Mouse (Mus musculus): ENCODE results near the gene Epb41l4b. TPM values are rescaled to one million over a fixed set of nuclear protein-coding genes. Genes with fewer than 3 reads are reported as not detected.

Epb41l4b gene
- polyA plus RNA-seq, 1 experiment from 2014 or later, result 0.92 TPM

GRCm38 (mm10) chr4:57119976-57120375 is 23.3 kb downstream of the Epb41l4b start:
- Histone ChIP-seq H3K36me3 (no peaks in the 10 kb centered on the region), H3K9me3 (no peaks in the 10 kb centered on the region), H3K4me1 (replicated peaks) (peaks cover 20% of the 10 kb centered on the region), H3K4me3 (no peak overlapping the region), H3K27ac (no peak overlapping the region), H3K27me3 (ENCODE audit: insufficient read depth, poor library complexity, severe bottlenecking) (no peaks in the 10 kb centered on the region)
- 87% methylated on average over 6 of the region's 6 CpGs for WGBS
- no peak for DNase-seq (ENCODE audit: low spot score)

DNA sequence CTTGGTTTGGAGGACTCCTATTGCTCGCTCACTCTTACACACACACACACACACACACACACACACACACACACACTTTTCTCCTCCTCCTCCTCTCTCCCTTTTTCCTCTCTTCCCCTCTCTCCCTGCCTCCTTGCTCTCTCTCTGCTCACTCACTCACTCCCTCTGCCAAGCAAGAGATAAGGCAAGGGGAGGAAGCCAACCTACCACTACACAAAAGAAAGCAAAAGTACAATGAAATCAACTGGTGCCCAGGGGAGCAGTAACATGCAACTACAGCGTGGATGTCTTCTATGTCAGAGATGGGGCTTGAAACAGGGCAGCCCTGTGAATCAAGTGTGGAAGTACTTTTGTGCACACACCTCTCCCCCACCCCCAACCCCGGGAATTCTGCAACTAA is 24.4 kb downstream of the Epb41l4b start:
- H3K27me3 ChIP-seq (ENCODE audit: insufficient read depth, poor library complexity, severe bottlenecking), result no peaks in the 10 kb centered on the region
- H3K9me3 ChIP-seq, result no peaks in the 10 kb centered on the region
- H3K27ac ChIP-seq, result no peak overlapping the region
- no peak overlapping the region for H3K4me3 ChIP-seq
- H3K4me1 ChIP-seq (replicated peaks), result peaks cover 20% of the 10 kb centered on the region
- DNase-seq (ENCODE audit: low spot score), result no peak
- no peaks in the 10 kb centered on the region for H3K36me3 ChIP-seq
- 86% methylated on average over 3 of the region's 3 CpGs for WGBS

DNA sequence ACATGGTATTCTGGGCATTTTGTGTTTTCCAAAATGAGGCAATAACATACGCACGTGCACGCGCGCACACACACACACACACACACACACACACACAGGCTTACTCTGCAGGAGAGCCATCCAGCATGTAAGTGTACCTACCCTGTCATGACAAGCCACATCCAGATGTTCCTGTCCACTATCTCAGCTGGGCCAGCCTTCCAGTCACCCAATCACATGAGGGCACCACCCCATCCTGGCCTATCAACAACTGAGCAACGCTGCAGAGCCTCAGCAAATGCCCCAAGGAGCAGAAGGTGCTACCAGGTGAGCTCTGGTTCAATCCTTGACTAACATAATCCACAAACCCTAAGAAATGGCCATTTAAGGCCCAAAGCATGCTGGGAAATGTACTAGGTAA is 27.0 kb downstream of the Epb41l4b start:
- H3K27ac ChIP-seq, result no peak overlapping the region
- DNase-seq (ENCODE audit: low spot score), result no peak
- no peaks in the 10 kb centered on the region for H3K9me3 ChIP-seq
- no peaks in the 10 kb centered on the region for H3K27me3 ChIP-seq (ENCODE audit: insufficient read depth, poor library complexity, severe bottlenecking)
- H3K4me1 ChIP-seq (replicated peaks), result peaks cover 15% of the 10 kb centered on the region
- 92% methylated on average over 6 of the region's 6 CpGs for WGBS
- H3K4me3 ChIP-seq, result no peak overlapping the region
- H3K36me3 ChIP-seq, result no peaks in the 10 kb centered on the region

GRCm38 (mm10) chr4:57114617-57115592 is 28.3 kb downstream of the Epb41l4b start:
- no peak overlapping the region for H3K4me3 ChIP-seq
- no peaks in the 10 kb centered on the region for H3K27me3 ChIP-seq (ENCODE audit: insufficient read depth, poor library complexity, severe bottlenecking)
- H3K27ac ChIP-seq, result no peak overlapping the region
- DNase-seq (ENCODE audit: low spot score), result no peak
- H3K9me3 ChIP-seq, result no peaks in the 10 kb centered on the region
- no peaks in the 10 kb centered on the region for H3K36me3 ChIP-seq
- peaks cover 10% of the 10 kb centered on the region for H3K4me1 ChIP-seq (replicated peaks)
- 78% methylated on average over 19 of the region's 19 CpGs for WGBS

- Histone ChIP-seq H3K27ac (no peak overlapping the region), H3K27me3 (ENCODE audit: insufficient read depth, poor library complexity, severe bottlenecking) (no peaks in the 10 kb centered on the region), H3K36me3 (no peaks in the 10 kb centered on the region), H3K4me1 (replicated peaks) (peaks cover 7% of the 10 kb centered on the region), H3K4me3 (no peak overlapping the region), H3K9me3 (no peaks in the 10 kb centered on the region)
- WGBS, result 75% methylated on average over 7 of the region's 7 CpGs
- no peak for DNase-seq (ENCODE audit: low spot score)
Measured at GRCm38 (mm10) chr4:57113472-57114216, 29.6 kb downstream of the Epb41l4b start.

DNA sequence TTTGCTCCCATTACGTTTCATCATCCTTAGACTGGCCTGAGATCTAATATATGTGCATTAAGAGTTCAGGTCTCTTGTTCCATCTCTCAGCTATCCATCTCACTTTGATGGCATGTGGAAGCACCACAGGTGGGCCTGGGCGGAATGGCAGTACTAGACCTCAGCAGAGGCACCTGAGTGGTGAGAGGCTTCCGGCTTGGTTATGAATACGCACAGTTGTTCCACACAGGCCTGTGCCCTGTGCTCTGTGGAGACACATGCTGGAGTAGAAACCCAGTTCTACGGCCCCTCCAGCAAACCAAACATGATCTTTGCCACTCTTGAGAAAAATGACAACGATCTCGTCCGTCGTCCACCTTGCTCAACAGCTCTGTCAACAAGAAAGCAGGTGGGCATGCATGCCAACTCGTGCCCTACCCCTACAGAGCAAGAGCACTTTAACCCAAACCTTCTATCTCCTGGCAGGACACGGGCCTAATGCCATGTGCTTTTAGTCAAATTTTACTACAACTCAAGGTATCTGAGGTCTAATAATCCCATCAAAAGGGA is 31.2 kb downstream of the Epb41l4b start:
- Histone ChIP-seq H3K36me3 (no peaks in the 10 kb centered on the region), H3K4me1 (replicated peaks) (peaks cover 7% of the 10 kb centered on the region), H3K9me3 (no peaks in the 10 kb centered on the region), H3K27ac (no peak overlapping the region), H3K27me3 (ENCODE audit: insufficient read depth, poor library complexity, severe bottlenecking) (no peaks in the 10 kb centered on the region), H3K4me3 (no peak overlapping the region)
- 89% methylated on average over 11 of the region's 11 CpGs for WGBS
- no peak for DNase-seq (ENCODE audit: low spot score)

GRCm38 (mm10) chr4:57111411-57111810 is 31.8 kb downstream of the Epb41l4b start:
- Histone ChIP-seq H3K4me1 (replicated peaks) (peaks cover 7% of the 10 kb centered on the region), H3K27ac (no peak overlapping the region), H3K36me3 (no peaks in the 10 kb centered on the region), H3K4me3 (no peak overlapping the region), H3K27me3 (ENCODE audit: insufficient read depth, poor library complexity, severe bottlenecking) (no peaks in the 10 kb centered on the region), H3K9me3 (no peaks in the 10 kb centered on the region)
- WGBS, result 82% methylated on average over 4 of the region's 4 CpGs
- no peak for DNase-seq (ENCODE audit: low spot score)

- Histone ChIP-seq H3K27ac (no peak overlapping the region), H3K36me3 (no peaks in the 10 kb centered on the region), H3K4me1 (replicated peaks) (peaks cover 9% of the 10 kb centered on the region; the same call in 1 of the 2 replicates), H3K27me3 (ENCODE audit: insufficient read depth, poor library complexity, severe bottlenecking) (no peaks in the 10 kb centered on the region), H3K4me3 (no peak overlapping the region), H3K9me3 (no peaks in the 10 kb centered on the region)
- no peak for DNase-seq (ENCODE audit: low spot score)
- 82% methylated on average over 4 of the region's 4 CpGs for WGBS
Measured at GRCm38 (mm10) chr4:57109543-57109942, 33.7 kb downstream of the Epb41l4b start.

DNA sequence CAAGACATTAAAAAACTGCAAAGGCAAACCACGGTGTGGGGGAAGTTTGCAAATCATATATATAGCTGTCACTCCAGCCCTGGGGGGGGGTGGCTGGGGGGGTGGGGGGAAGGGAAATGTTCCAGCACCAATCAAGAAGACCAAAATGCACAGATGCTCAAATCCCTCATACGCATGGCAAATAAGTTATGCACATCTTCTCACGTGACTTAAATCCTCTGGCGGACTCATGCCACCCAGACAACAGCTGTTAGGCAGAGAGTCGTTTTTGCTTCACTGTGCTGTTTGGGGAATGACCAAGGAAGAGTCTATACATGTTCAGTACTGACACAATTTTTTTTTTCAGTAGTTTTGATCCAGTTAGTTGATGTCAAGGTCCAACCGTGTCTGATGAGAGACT is 37.9 kb downstream of the Epb41l4b start:
- Histone ChIP-seq H3K27ac (no peak overlapping the region), H3K4me3 (no peak overlapping the region), H3K36me3 (no peaks in the 10 kb centered on the region), H3K4me1 (replicated peaks) (peaks cover 9% of the 10 kb centered on the region), H3K9me3 (no peaks in the 10 kb centered on the region), H3K27me3 (ENCODE audit: insufficient read depth, poor library complexity, severe bottlenecking) (no peaks in the 10 kb centered on the region)
- 80% methylated on average over 6 of the region's 6 CpGs for WGBS
- no peak for DNase-seq (ENCODE audit: low spot score)

GRCm38 (mm10) chr4:57103830-57104229 is 39.4 kb downstream of the Epb41l4b start:
- no peak for DNase-seq (ENCODE audit: low spot score)
- no peaks in the 10 kb centered on the region for H3K36me3 ChIP-seq
- no peak overlapping the region for H3K4me3 ChIP-seq
- no peaks in the 10 kb centered on the region for H3K27me3 ChIP-seq (ENCODE audit: insufficient read depth, poor library complexity, severe bottlenecking)
- H3K27ac ChIP-seq, result no peak overlapping the region
- H3K9me3 ChIP-seq, result no peaks in the 10 kb centered on the region
- WGBS, result 36% methylated on average over 5 of the region's 5 CpGs
- peaks cover 9% of the 10 kb centered on the region for H3K4me1 ChIP-seq (replicated peaks)

GRCm38 (mm10) chr4:57101095-57101494 is 42.1 kb downstream of the Epb41l4b start:
- Histone ChIP-seq H3K36me3 (no peaks in the 10 kb centered on the region), H3K4me3 (no peak overlapping the region), H3K27me3 (ENCODE audit: insufficient read depth, poor library complexity, severe bottlenecking) (no peaks in the 10 kb centered on the region), H3K27ac (no peak overlapping the region), H3K4me1 (replicated peaks) (peaks cover 10% of the 10 kb centered on the region), H3K9me3 (no peaks in the 10 kb centered on the region)
- WGBS, result 88% methylated on average over 4 of the region's 4 CpGs
- DNase-seq (ENCODE audit: low spot score), result no peak

- 0 out of 2 replicates have a peak, but pooled peaks cover 5% of the 10 kb centered on the region for H3K27me3 ChIP-seq (ENCODE audit: insufficient read depth, poor library complexity, severe bottlenecking)
- peaks cover 16% of the 10 kb centered on the region for H3K4me1 ChIP-seq (replicated peaks)
- no peak overlapping the region for H3K4me3 ChIP-seq
- no peaks in the 10 kb centered on the region for H3K9me3 ChIP-seq
- no peak overlapping the region for H3K27ac ChIP-seq
- no peaks in the 10 kb centered on the region for H3K36me3 ChIP-seq
- no peak for DNase-seq (ENCODE audit: low spot score)
- 92% methylated on average over 4 of the region's 4 CpGs for WGBS
Measured at GRCm38 (mm10) chr4:57097411-57097810, 45.8 kb downstream of the Epb41l4b start.

DNA sequence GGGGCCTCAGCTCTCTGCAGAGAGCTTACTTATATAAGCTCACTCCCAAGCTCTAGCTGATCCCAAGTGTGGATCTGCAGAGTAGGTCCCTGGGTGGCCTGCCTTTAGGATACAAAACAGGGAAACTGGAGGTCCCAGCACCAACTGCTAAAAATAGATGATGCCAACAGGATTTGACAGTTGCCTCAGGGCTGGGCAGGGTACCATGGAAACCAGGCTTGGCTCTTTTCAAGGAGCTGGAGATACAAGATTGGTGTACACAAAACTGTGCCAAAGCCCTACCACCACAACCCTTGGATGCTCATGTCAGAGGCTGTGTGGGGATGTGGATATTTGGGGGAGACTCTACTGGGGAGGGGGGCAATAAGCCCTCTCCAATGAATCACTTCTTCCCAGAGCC is 47.7 kb downstream of the Epb41l4b start:
- H3K9me3 ChIP-seq, result no peaks in the 10 kb centered on the region
- H3K27me3 ChIP-seq (ENCODE audit: insufficient read depth, poor library complexity, severe bottlenecking), result 0 out of 2 replicates have a peak, but pooled peaks cover 6% of the 10 kb centered on the region
- no peak for DNase-seq (ENCODE audit: low spot score)
- H3K27ac ChIP-seq, result peak overlapping the region; percentile 53
- H3K4me1 ChIP-seq (replicated peaks), result peaks cover 34% of the 10 kb centered on the region
- no peak overlapping the region for H3K4me3 ChIP-seq
- no peaks in the 10 kb centered on the region for H3K36me3 ChIP-seq

All from hindbrain, embryonic 10.5 days (tissue).